Mouse (Mus musculus) MEL (cell line): ENCODE measurements at regions not wholly inside any gene's neighbourhood (a gene's known extent, or its start where the extent isn't known, plus 50 kb on each side); places are given as distances from the start of the nearest gene placed in this dataset.
"Not testable (repeated sequence)": the region's sequence is repeated elsewhere in the genome, so short reads cannot be mapped to it uniquely, and the experiment has no call there.

ENCODE experiments used
- DNase-seq: peaks from one replicate; pipeline ENCODE4 v3.0.0; 2011; ENCODE audit warnings: low read depth, low spot score
- H3K27ac ChIP-seq: 2 replicates; pipeline ENCODE4 v1.5.1; 2012; ENCODE audit warnings: low read depth, mild to moderate bottlenecking, control low read depth, low read length, moderate library complexity; ENCODE audit not compliant: control insufficient read depth
- H3K27me3 ChIP-seq, 2 experiments: fragments of 150-350 bp in 1 of 2; sonication (generic) in 1 of 2; 2 replicates each; pipeline ENCODE4 v1.6.1; 2012; ENCODE audit warnings: low read length in 2 of 2, mild to moderate bottlenecking in 2 of 2, improper control_type of control experiment in 1 of 2, moderate library complexity in 1 of 2; ENCODE audit not compliant: insufficient read depth in 2 of 2, control insufficient read depth in 1 of 2
- H3K36me3 ChIP-seq, 2 experiments: 2 replicates each; pipeline ENCODE4 v1.6.1; 2012 to 2014; ENCODE audit warnings: low read length in 2 of 2, improper control_type of control experiment in 1 of 2, inconsistent platforms in 1 of 2, mild to moderate bottlenecking in 1 of 2; ENCODE audit not compliant: insufficient read depth in 2 of 2, control insufficient read depth in 1 of 2
- H3K4me1 ChIP-seq, 2 experiments: fragments of 150-350 bp in 1 of 2; sonication (generic) in 1 of 2; 2 replicates each; pipeline ENCODE4 v1.6.1; 2012; ENCODE audit warnings: low read length in 2 of 2, improper control_type of control experiment in 1 of 2, mild to moderate bottlenecking in 1 of 2; ENCODE audit not compliant: insufficient read depth in 2 of 2, control insufficient read depth in 1 of 2
- H3K4me3 ChIP-seq, 2 experiments: fragments of 150-350 bp in 1 of 2; sonication (generic) in 1 of 2; 2 replicates each; pipeline ENCODE4 v1.5.1; 2012; ENCODE audit warnings: low read depth in 2 of 2, low read length in 2 of 2, mild to moderate bottlenecking in 2 of 2, moderate library complexity in 2 of 2, control low read depth in 1 of 2, improper control_type of control experiment in 1 of 2; ENCODE audit not compliant: control insufficient read depth in 1 of 2, insufficient read depth in 1 of 2
- H3K79me2 ChIP-seq: 2 replicates; pipeline ENCODE4 v1.6.1; 2012; ENCODE audit warnings: mild to moderate bottlenecking, low read length, moderate library complexity; ENCODE audit not compliant: control insufficient read depth, poor library complexity, insufficient read depth
- H3K9ac ChIP-seq: 2 replicates; pipeline ENCODE4 v1.6.1; 2012; ENCODE audit warnings: low read depth, mild to moderate bottlenecking, control low read depth, low read length, moderate library complexity; ENCODE audit not compliant: control insufficient read depth, poor library complexity, severe bottlenecking
- H3K9me3 ChIP-seq: fragments of 150-350 bp; sonication (generic); replicated peaks from 2 replicates; pipeline ENCODE4 v1.6.1; 2012; ENCODE audit warnings: mild to moderate bottlenecking, low read length, improper control_type of control experiment, moderate library complexity; ENCODE audit not compliant: insufficient read depth
- CHD1 ChIP-seq: IDR thresholded peaks from 2 replicates; pipeline ENCODE4 v1.6.1; 2012; ENCODE audit warnings: low read depth, mild to moderate bottlenecking, inconsistent platforms, low read length, improper control_type of control experiment
- CHD2 ChIP-seq: IDR thresholded peaks from 2 replicates; pipeline ENCODE4 v1.6.1; 2011; ENCODE audit warnings: low read length, improper control_type of control experiment
- CTCF ChIP-seq, 3 experiments: IDR thresholded peaks in 2 of 3; conservative IDR thresholded peaks in 1 of 3; 2 replicates each; pipeline ENCODE4 v1.5.1; 2011 to 2012; ENCODE audit warnings: low read length in 3 of 3, low read depth in 2 of 3, mild to moderate bottlenecking in 2 of 3, improper control_type of control experiment in 1 of 3, inconsistent platforms in 1 of 3, mixed read lengths in 1 of 3, moderate library complexity in 1 of 3; ENCODE audit not compliant: control insufficient read depth in 1 of 3, insufficient read depth in 1 of 3, poor library complexity in 1 of 3, severe bottlenecking in 1 of 3
- ELF1 ChIP-seq: IDR thresholded peaks from 2 replicates; pipeline ENCODE4 v1.6.1; 2014; ENCODE audit warnings: low read depth, mild to moderate bottlenecking, inconsistent platforms, low read length, improper control_type of control experiment, moderate library complexity
- EP300 ChIP-seq, 2 experiments: IDR thresholded peaks; 2 replicates each; pipeline ENCODE4 v1.6.1; 2011; ENCODE audit warnings: improper control_type of control experiment in 2 of 2, low read length in 2 of 2, low read depth in 1 of 2, mild to moderate bottlenecking in 1 of 2
- ETS1 ChIP-seq: IDR thresholded peaks from 2 replicates; pipeline ENCODE4 v1.6.1; 2012; ENCODE audit warnings: low read depth, mild to moderate bottlenecking, inconsistent platforms, low read length, improper control_type of control experiment, moderate library complexity
- GATA1 ChIP-seq: IDR thresholded peaks from 2 replicates; pipeline ENCODE4 v1.6.1; 2011; ENCODE audit warnings: low read depth, low read length, improper control_type of control experiment
- JUND ChIP-seq: IDR thresholded peaks from 2 replicates; pipeline ENCODE4 v1.6.1; 2011; ENCODE audit warnings: low read depth, mild to moderate bottlenecking, improper control_type of control experiment, low read length
- MAX ChIP-seq: IDR thresholded peaks from 2 replicates; pipeline ENCODE4 v1.6.1; 2011; ENCODE audit warnings: low read length, improper control_type of control experiment
- MEF2A ChIP-seq: IDR thresholded peaks from 2 replicates; pipeline ENCODE4 v1.6.1; 2014; ENCODE audit warnings: low read depth, mild to moderate bottlenecking, inconsistent platforms, low read length, improper control_type of control experiment; ENCODE audit not compliant: poor library complexity, insufficient replicate concordance, severe bottlenecking; ENCODE audit errors: extremely low read depth
- MYB ChIP-seq: IDR thresholded peaks from 2 replicates; pipeline ENCODE4 v1.6.1; 2011; ENCODE audit warnings: mild to moderate bottlenecking, low read depth, low read length, improper control_type of control experiment
- NELFE ChIP-seq: IDR thresholded peaks from 2 replicates; pipeline ENCODE4 v1.6.1; 2011; ENCODE audit warnings: low read depth, low read length, improper control_type of control experiment
- POLR2A ChIP-seq, 2 experiments: IDR thresholded peaks; 2 replicates each; pipeline ENCODE4 v1.6.1; 2011 to 2012; ENCODE audit warnings: low read length in 2 of 2, mild to moderate bottlenecking in 2 of 2, control low read depth in 1 of 2, improper control_type of control experiment in 1 of 2, low read depth in 1 of 2, moderate library complexity in 1 of 2; ENCODE audit not compliant: control insufficient read depth in 1 of 2, insufficient read depth in 1 of 2, poor library complexity in 1 of 2
- POLR2AphosphoS2 ChIP-seq: IDR thresholded peaks from 2 replicates; pipeline ENCODE4 v1.6.1; 2011; ENCODE audit warnings: low read length, improper control_type of control experiment
- POLR2AphosphoS5 ChIP-seq: IDR thresholded peaks from 2 replicates; pipeline ENCODE4 v1.6.1; 2012; ENCODE audit warnings: low read depth, borderline replicate concordance, mild to moderate bottlenecking, inconsistent platforms, low read length, moderate library complexity, mixed read lengths
- RAD21 ChIP-seq: IDR thresholded peaks from 2 replicates; pipeline ENCODE4 v1.6.1; 2011; ENCODE audit warnings: mild to moderate bottlenecking, low read depth, low read length, improper control_type of control experiment
- SMC3 ChIP-seq: IDR thresholded peaks from 2 replicates; pipeline ENCODE4 v1.6.1; 2011; ENCODE audit warnings: low read depth, low read length, improper control_type of control experiment
- TAL1 ChIP-seq: IDR thresholded peaks from 2 replicates; pipeline ENCODE4 v1.6.1; 2012; ENCODE audit warnings: mild to moderate bottlenecking, inconsistent platforms, low read length, moderate library complexity, mixed read lengths
- TCF12 ChIP-seq: IDR thresholded peaks from 2 replicates; pipeline ENCODE4 v1.6.1; 2014; ENCODE audit warnings: low read depth, mild to moderate bottlenecking, inconsistent platforms, low read length, improper control_type of control experiment, moderate library complexity
- UBTF ChIP-seq: IDR thresholded peaks from 2 replicates; pipeline ENCODE4 v1.6.1; 2012; ENCODE audit warnings: low read depth, mild to moderate bottlenecking, inconsistent platforms, low read length, improper control_type of control experiment, moderate library complexity, borderline replicate concordance; ENCODE audit not compliant: insufficient read depth
- ZC3H11A ChIP-seq: IDR thresholded peaks from 2 replicates; pipeline ENCODE4 v1.6.1; 2012; ENCODE audit warnings: low read depth, mild to moderate bottlenecking, inconsistent platforms, low read length, improper control_type of control experiment
- ZKSCAN1 ChIP-seq: IDR thresholded peaks from 2 replicates; pipeline ENCODE4 v1.6.1; 2012; ENCODE audit warnings: low read depth, mild to moderate bottlenecking, inconsistent platforms, low read length, improper control_type of control experiment, moderate library complexity
- ZMIZ1 ChIP-seq: IDR thresholded peaks from 2 replicates; pipeline ENCODE4 v1.6.1; 2012; ENCODE audit warnings: low read depth, mild to moderate bottlenecking, inconsistent platforms, low read length, improper control_type of control experiment, moderate library complexity

DNA sequence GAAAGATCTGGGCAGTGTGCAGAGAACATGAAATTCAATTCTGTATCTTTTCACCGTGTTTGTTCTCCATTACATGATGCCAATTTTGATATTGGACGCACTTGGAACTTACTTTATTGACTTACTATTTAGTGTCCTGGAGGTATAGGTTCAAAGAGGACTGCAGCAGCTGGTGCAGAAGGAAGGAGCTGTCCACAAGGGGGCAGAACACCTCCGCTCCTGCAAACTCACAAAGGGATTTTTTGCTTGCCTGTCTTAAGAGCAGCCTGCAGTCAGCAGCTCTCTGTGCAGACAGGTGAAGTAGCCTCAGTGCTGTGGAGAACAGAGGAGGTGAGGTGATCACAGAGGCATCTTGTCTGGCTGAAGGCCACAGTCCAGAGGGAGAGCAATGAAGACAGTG lies 84.8 kb upstream of the Olfr1507 start:
- H3K27ac ChIP-seq, result no peak overlapping the region
- H3K4me3 ChIP-seq, result no peak overlapping the region
- peak; percentile 5 to 39 (median 18); a peak in 3 of 6 replicates for TF ChIP-seq CTCF (IDR thresholded peaks at IDR 0.05 in 2 of 3, conservative IDR thresholded peaks at IDR 0.05 in 1 of 3; ENCODE audit: control insufficient read depth in 1 of 3, insufficient read depth in 1 of 3, low read depth in 2 of 3, low read length in 3 of 3, poor library complexity in 1 of 3, severe bottlenecking in 1 of 3)
- TF ChIP-seq CHD2, result no peak
- TF ChIP-seq TAL1, result no peak
- no peak for TF ChIP-seq SMC3
- H3K9ac ChIP-seq, result no peak overlapping the region
- no peaks in the 10 kb centered on the region for H3K79me2 ChIP-seq
- no peaks in the 10 kb centered on the region for H3K27me3 ChIP-seq
- H3K36me3 ChIP-seq, result no peaks in the 10 kb centered on the region
- H3K4me1 ChIP-seq, result no peaks in the 10 kb centered on the region
- DNase-seq, result peak; percentile 8
- H3K9me3 ChIP-seq, result no peaks in the 10 kb centered on the region

DNA sequence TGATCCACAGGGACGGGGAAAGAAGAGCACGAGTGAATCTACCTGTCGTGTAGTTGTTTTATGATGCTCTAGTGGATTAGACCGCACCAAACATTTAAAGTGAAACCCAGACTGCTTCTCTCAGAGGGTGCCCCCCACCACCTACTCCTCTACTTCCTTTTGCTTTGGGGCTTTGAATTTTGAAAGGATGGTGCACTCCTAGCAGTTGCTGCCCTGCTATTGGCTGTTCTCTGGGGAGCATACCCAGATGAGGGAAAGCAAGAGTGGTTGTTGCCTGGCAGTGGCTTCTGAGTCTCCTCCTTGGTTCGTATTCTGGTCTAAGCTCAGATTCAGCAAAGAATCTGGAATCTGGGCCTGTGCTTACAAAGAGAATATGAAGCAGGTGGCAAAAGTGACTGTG lies 71.4 kb upstream of the Olfr1507 start:
- no peaks in the 10 kb centered on the region for H3K27me3 ChIP-seq

DNA sequence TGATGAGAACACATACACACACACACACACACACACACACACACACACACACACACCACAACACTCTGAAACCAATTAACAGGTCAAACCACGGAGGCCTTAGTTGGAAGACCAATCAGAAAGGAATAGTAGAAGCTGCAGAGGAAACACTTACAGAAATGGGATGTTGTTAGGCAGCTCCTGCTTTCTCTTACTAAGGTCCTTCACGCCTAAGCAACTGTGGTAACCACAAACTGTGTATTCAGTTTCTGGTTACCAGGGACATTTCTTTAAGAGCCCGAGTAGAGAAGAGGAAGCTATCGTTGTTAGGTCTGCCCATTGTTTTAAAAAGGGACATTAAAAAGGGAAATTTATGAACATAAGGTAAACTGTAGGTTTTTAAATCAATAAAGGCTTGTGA lies 70.1 kb upstream of the Olfr1507 start:
- H3K9ac ChIP-seq, result no peak overlapping the region

More for the DNA sequence above, 71.4 kb upstream of the Olfr1507 start:
- Histone ChIP-seq H3K36me3 (no peaks in the 10 kb centered on the region), H3K4me3 (no peak overlapping the region), H3K27ac (no peak overlapping the region), H3K9ac (no peak overlapping the region), H3K79me2 (no peaks in the 10 kb centered on the region), H3K4me1 (no peaks in the 10 kb centered on the region), H3K9me3 (no peaks in the 10 kb centered on the region)
- no peak for DNase-seq
- no peak for TF ChIP-seq MEF2A
- no peak for TF ChIP-seq TAL1
- no peak for TF ChIP-seq GATA1
- no peak for TF ChIP-seq ZC3H11A
- no peak for TF ChIP-seq TCF12
- TF ChIP-seq JUND, result no peak
- TF ChIP-seq CHD1, result no peak
- TF ChIP-seq ZMIZ1, result no peak
- no peak for TF ChIP-seq EP300 (IDR thresholded peaks at IDR 0.05; ENCODE audit: low read depth in 1 of 2, low read length in 2 of 2)
- TF ChIP-seq ETS1, result no peak
- TF ChIP-seq UBTF, result no peak
- TF ChIP-seq MYB, result no peak
- TF ChIP-seq ZKSCAN1, result no peak
- TF ChIP-seq MAX, result no peak

DNA sequence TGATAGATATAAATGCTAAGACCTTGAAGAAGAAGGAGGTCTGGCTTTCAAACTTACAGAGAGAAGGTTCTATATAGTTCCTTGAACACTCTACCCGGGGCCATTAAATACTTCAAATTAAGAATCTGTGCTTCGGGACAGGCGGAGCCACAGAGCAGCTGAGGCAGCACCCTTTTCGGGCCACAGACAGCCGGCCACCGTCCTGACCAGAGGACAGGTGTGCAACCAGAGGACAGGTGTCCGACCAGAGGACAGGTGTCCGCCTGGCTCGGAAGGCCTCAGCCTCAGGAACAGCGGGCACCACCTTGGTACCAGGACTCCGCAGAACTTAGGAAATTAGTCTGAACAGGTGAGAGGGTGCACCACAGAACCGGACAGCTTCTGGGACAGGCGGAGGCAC lies 60.8 kb upstream of the Olfr1507 start:
- not testable (repeated sequence) for H3K4me3 ChIP-seq, H3K4me1 ChIP-seq, H3K9ac ChIP-seq, H3K27ac ChIP-seq, DNase-seq, H3K79me2 ChIP-seq, H3K27me3 ChIP-seq, H3K36me3 ChIP-seq, H3K9me3 ChIP-seq

More for the DNA sequence above, 70.1 kb upstream of the Olfr1507 start:
- no peaks in the 10 kb centered on the region for H3K27me3 ChIP-seq
- no peak overlapping the region for H3K4me3 ChIP-seq
- no peaks in the 10 kb centered on the region for H3K79me2 ChIP-seq
- no peak for DNase-seq
- H3K27ac ChIP-seq, result no peak overlapping the region
- no peaks in the 10 kb centered on the region for H3K9me3 ChIP-seq
- H3K36me3 ChIP-seq, result no peaks in the 10 kb centered on the region
- TF ChIP-seq ZMIZ1 (no peak), POLR2AphosphoS5 (no peak), CTCF (IDR thresholded peaks at IDR 0.05 in 2 of 3, conservative IDR thresholded peaks at IDR 0.05 in 1 of 3; ENCODE audit: control insufficient read depth in 1 of 3, insufficient read depth in 1 of 3, low read depth in 2 of 3, low read length in 3 of 3, poor library complexity in 1 of 3, severe bottlenecking in 1 of 3) (no peak), ELF1 (no peak), POLR2AphosphoS2 (no peak), ETS1 (no peak), NELFE (no peak), POLR2A (IDR thresholded peaks at IDR 0.05; ENCODE audit: control insufficient read depth in 1 of 2, insufficient read depth in 1 of 2, low read depth in 1 of 2, low read length in 2 of 2, poor library complexity in 1 of 2) (no peak), TAL1 (no peak), ZKSCAN1 (no peak), RAD21 (no peak), SMC3 (no peak)
- no peaks in the 10 kb centered on the region for H3K4me1 ChIP-seq
